Mouse (Mus musculus) retina, adult 2 months (tissue): ENCODE results near the gene Ppp4r3a.

Experiments
- DNase-seq: peaks from one replicate; pipeline ENCODE4 v3.0.0-alpha.2; 2012; ENCODE audit warnings: low read depth, low spot score

The Ppp4r3a gene

DNA sequence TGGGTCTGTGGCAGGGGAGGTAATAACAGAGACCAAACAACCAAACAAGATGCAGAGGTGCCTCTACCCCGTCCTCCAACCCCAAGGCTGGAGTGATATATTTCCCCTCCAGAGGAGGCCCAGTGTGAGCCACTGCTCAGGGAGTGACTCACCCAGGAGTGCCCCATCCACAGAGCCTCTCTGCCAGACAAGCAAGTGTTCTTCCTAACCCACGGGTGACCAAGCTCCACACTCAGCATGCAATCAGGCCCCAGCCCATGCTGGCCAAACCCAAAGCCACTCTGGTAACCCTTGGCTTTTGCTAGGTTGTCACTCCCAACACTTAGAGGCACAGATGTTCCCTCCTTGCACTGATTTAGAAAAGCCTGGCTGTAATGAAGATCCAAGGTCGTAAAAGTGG, 90.4 kb downstream of the Ppp4r3a start:
- no peak for DNase-seq

DNA sequence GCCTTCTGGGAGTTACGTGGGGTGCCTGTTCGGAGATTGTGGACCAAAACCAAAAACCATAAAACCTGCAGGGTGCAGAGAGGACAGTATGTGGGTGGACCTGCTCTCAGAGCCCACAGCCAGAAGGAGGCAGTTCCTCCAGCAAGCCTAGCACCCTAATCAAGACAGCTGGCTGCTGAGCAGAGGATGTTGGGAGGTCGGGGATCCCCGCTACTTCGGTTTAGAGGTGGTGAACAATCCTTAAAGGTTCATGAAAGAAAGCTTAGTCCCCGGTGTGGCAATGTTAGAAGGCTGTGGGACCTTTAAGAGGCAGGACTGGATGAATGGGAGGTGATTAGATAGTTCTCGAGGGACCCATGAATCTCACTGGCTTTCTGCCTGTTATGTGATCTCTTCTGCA, 91.0 kb downstream of the Ppp4r3a start:
- no peak for DNase-seq

DNA sequence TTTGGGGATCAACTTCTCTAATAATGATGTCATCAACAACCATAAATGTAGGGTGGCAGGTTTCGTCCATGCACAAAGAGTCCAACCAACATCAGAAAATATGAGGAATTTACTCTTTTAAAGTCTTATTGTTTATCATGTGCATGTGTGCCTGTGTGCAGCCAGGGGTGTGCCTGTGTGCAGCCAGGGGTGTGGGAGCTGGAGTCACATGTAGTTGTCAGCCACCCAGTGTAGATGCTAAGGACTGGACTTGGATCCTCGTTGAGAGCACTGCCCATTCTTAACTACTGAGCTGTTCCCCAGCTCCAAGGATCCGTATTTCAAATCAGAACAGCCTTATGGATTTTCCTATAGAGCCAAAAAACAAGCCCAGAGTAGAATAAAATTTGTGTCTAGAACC, 92.4 kb downstream of the Ppp4r3a start:
- DNase-seq: no peak

DNA sequence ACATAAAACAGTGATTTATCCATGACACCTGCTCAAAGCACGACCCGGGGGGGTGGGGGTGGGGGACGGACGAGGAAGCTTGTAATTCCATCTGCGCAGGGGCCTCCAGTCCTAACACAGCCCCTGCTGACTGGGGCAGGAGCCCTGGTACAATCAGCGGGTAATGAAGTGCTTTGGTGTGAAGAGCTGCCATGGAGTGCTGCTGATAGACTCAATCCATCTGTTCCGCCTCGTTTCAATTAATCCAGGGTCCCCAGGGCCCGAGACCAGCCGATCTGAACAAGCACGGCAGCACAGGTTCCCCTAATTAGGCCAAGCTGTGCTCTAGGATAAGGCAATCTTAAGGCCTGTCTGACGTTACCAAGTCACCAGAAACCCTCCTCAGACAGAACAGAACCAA, 93.2 kb downstream of the Ppp4r3a start:
- DNase-seq: no peak

DNA sequence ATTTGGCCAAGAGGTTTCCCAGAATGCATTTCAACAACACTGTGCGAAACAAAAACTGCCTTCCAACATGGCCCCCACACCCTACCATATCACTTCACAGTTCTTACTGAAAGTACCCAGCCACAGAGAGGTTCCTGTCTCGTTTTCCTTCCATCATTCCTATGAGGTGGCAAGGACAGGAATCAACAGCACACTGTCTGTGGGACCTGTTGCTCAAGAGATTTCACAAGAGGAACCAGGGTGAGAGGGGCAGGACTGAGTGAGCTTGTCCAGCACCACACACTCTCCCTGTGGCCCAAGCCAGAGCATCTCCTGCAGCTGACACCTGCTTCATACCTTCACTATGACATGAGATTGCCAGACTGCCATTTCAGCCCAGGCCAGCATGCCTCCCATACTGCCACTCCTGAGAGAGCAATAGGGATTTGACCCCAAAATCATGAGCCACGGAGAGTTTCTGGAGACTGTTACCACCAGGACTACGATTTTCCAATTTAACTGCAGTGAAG, 93.7 kb downstream of the Ppp4r3a start:
- DNase-seq: no peak
